Mouse (Mus musculus) hindbrain, embryonic 15.5 days (tissue): ENCODE data around the gene Car5a. TPM values are rescaled to one million over a fixed set of nuclear protein-coding genes. Genes with fewer than 3 reads are reported as not detected.

Source experiments
- ATAC-seq: fragments of 200-750 bp; cut with Nextera tagmentation; 2 replicates; pipeline ENCODE4 v1.8.0; 2017; ENCODE audit warnings: low read depth, moderate number of reproducible peaks, moderate TSS enrichment; ENCODE audit not compliant: low FRiP score
- H3K27ac ChIP-seq: fragments of 300-500 bp; sonication (generic); replicated peaks from 2 replicates; pipeline ENCODE4 v1.5.1; 2015; ENCODE audit warnings: mild to moderate bottlenecking, inconsistent platforms
- H3K27me3 ChIP-seq: fragments of 300-500 bp; sonication (generic); 2 replicates; pipeline ENCODE4 v1.6.1; 2015; ENCODE audit warnings: control low read depth, inconsistent platforms
- H3K36me3 ChIP-seq: fragments of 300-500 bp; sonication (generic); 2 replicates; pipeline ENCODE4 v1.6.1; 2015; ENCODE audit warnings: control low read depth, inconsistent platforms
- H3K4me1 ChIP-seq: fragments of 300-500 bp; sonication (generic); replicated peaks from 2 replicates; pipeline ENCODE4 v1.6.1; 2015; ENCODE audit warnings: control low read depth, inconsistent platforms
- H3K4me2 ChIP-seq: fragments of 300-500 bp; sonication (generic); 2 replicates; pipeline ENCODE4 v1.6.1; 2015; ENCODE audit warnings: moderate library complexity, mild to moderate bottlenecking, inconsistent platforms
- H3K4me3 ChIP-seq: fragments of 300-500 bp; sonication (generic); 2 replicates; pipeline ENCODE4 v1.5.1; 2015; ENCODE audit warnings: mild to moderate bottlenecking, inconsistent platforms
- H3K9ac ChIP-seq: fragments of 300-500 bp; sonication (generic); 2 replicates; pipeline ENCODE4 v1.6.1; 2015; ENCODE audit warnings: inconsistent platforms
- H3K9me3 ChIP-seq: fragments of 300-500 bp; sonication (generic); 2 replicates; pipeline ENCODE4 v1.6.1; 2016; ENCODE audit warnings: control low read depth, inconsistent platforms
- WGBS: fragments of 180-500 bp; shearing (Covaris S2); methylation state at CpG from one replicate; pipeline ENCODE4 v1.1.7; 2015; 5-methylcytosine and 5-hydroxymethylcytosine counted together
- polyA plus RNA-seq: library from polyadenylated mRNA; unstranded; fragments of >200 nt; fragmentation: Nextera tagmentation; extraction: Ambion mirVana; gene quantifications from 2 replicates; pipeline ENCODE4 v1.2.1, GENCODE M21; 2015

Car5a gene
- 0.36 and 0.63 TPM in 2 replicates for polyA plus RNA-seq

GRCm38 (mm10) chr8:121944831-121945230, at the start of gene Car5a:
Gene Car5a (minus strand): TSS chr8:121944904.
- Histone ChIP-seq H3K27ac (no peak within 1 kb of the TSS), H3K9me3 (no peaks in the 10 kb centered on the region), H3K9ac (no peak within 1 kb of the TSS), H3K4me2 (no peak within 1 kb of the TSS), H3K4me3 (no peak within 1 kb of the TSS), H3K27me3 (no peaks in the 10 kb centered on the region), H3K4me1 (peaks cover 28% of the 10 kb centered on the region), H3K36me3 (no peaks in the 10 kb centered on the region)
- ATAC-seq = no peak

- H3K9me3 ChIP-seq = no peaks in the 10 kb centered on the region
- H3K27me3 ChIP-seq = no peaks in the 10 kb centered on the region
- H3K36me3 ChIP-seq = peaks cover 23% of the 10 kb centered on the region; the same call in 1 of the 2 replicates
- no peak overlapping the region for H3K27ac ChIP-seq
- 0 out of 2 replicates have a peak, but pooled peaks cover 7% of the 10 kb centered on the region for H3K4me1 ChIP-seq
- 86% methylated on average over 4 of the region's 4 CpGs for WGBS
- H3K4me2 ChIP-seq = no peak overlapping the region
- no peak for ATAC-seq
- no peak overlapping the region for H3K4me3 ChIP-seq
- H3K9ac ChIP-seq = no peak overlapping the region
Observed at GRCm38 (mm10) chr8:121992911-121993310, 48.2 kb upstream of the Car5a start.

GRCm38 (mm10) chr8:121991611-121992010, 46.9 kb upstream of the Car5a start:
- no peaks in the 10 kb centered on the region for H3K9me3 ChIP-seq
- H3K4me1 ChIP-seq = 0 out of 2 replicates have a peak, but pooled peaks cover 7% of the 10 kb centered on the region
- no peak for ATAC-seq
- H3K9ac ChIP-seq = no peak overlapping the region
- no peak overlapping the region for H3K4me3 ChIP-seq
- WGBS = 87% methylated on average over 7 of the region's 7 CpGs
- no peaks in the 10 kb centered on the region for H3K27me3 ChIP-seq
- no peak overlapping the region for H3K4me2 ChIP-seq
- peaks cover 13% of the 10 kb centered on the region; the same call in 1 of the 2 replicates for H3K36me3 ChIP-seq
- no peak overlapping the region for H3K27ac ChIP-seq

- WGBS = 75% methylated on average over 9 of the region's 9 CpGs
- no peak overlapping the region for H3K27ac ChIP-seq
- H3K27me3 ChIP-seq = no peaks in the 10 kb centered on the region
- no peak for ATAC-seq
- H3K4me3 ChIP-seq = no peak overlapping the region
- H3K9ac ChIP-seq = no peak overlapping the region
- peaks cover 19% of the 10 kb centered on the region; the same call in 1 of the 2 replicates for H3K36me3 ChIP-seq
- H3K9me3 ChIP-seq = no peaks in the 10 kb centered on the region
- H3K4me2 ChIP-seq = no peak overlapping the region
- 0 out of 2 replicates have a peak, but pooled peaks cover 7% of the 10 kb centered on the region for H3K4me1 ChIP-seq
Observed at GRCm38 (mm10) chr8:121990506-121991255, 46.0 kb upstream of the Car5a start.

DNA sequence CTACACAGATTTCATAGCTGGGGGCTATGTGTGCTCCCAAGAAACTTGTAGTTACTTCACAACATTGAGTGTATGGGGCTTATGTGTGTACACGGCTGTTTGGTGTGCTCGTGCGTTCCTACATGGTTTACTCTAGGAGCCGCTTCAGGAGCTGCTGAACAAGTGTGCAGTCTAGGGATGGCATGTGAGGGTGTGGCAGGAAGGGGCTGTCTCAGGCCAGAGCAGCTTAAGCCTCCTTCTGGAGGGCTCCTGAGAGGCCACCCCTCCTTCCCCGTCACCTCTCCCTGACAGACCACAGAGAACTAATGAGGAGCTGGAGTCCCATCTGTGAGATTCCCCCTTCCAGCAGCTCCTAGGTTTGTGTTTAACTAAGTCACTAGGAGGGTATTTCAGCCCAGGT, 43.2 kb upstream of the Car5a start:
- H3K4me1 ChIP-seq = 0 out of 2 replicates have a peak, but pooled peaks cover 5% of the 10 kb centered on the region
- H3K4me2 ChIP-seq = no peak overlapping the region
- no peak overlapping the region for H3K27ac ChIP-seq
- ATAC-seq = no peak
- no peak overlapping the region for H3K4me3 ChIP-seq
- peaks cover 18% of the 10 kb centered on the region; the same call in 1 of the 2 replicates for H3K36me3 ChIP-seq
- 91% methylated on average over 5 of the region's 5 CpGs for WGBS
- no peaks in the 10 kb centered on the region for H3K27me3 ChIP-seq
- H3K9me3 ChIP-seq = no peaks in the 10 kb centered on the region
- H3K9ac ChIP-seq = no peak overlapping the region

DNA sequence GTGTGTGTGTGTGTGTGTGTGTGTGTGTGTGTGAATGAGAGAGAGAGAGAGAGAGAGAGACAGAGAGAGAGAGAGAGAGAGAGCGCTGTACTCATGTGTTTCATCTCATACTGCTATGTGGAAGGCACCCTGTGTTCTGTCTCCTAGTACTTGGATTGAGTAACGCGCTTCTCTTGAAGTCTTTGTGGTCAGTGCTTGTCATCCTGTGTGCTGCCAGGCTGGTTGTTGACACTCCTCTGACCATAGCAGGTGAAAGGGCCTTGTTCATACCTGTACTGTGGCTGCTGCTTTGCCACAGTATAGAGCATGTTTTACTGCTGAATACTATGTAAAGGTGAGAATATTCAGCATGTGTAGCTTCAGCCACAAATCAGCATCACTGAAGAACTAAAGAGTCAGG, 41.0 kb upstream of the Car5a start:
- no peak overlapping the region for H3K4me2 ChIP-seq
- H3K9me3 ChIP-seq = no peaks in the 10 kb centered on the region
- H3K4me3 ChIP-seq = no peak overlapping the region
- ATAC-seq = no peak
- H3K27me3 ChIP-seq = no peaks in the 10 kb centered on the region
- H3K9ac ChIP-seq = no peak overlapping the region
- H3K4me1 ChIP-seq = peaks cover 5% of the 10 kb centered on the region; the same call in 1 of the 2 replicates
- WGBS = 96% methylated on average over 3 of the region's 3 CpGs
- H3K27ac ChIP-seq = no peak overlapping the region
- peaks cover 9% of the 10 kb centered on the region; the same call in 1 of the 2 replicates for H3K36me3 ChIP-seq

DNA sequence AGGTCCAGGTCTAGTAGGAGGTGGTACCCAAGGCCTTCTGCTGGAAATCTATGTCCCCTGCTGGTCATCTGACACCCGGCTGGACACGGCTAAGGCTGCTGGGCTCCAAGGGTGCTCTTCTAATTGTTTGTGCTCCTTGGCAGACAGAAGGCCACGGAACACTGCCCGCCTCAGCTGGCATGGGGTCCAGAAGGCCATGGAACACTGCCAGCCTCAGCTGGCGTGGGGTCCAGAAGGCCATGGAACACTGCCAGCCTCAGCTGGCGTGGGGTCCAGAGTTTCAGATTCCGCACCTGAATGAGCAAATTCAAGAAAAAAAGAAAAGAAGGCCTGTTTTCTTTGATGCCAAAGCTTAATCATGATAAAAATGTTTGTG, 36.8 kb upstream of the Car5a start:
- H3K27ac ChIP-seq = no peak overlapping the region
- no peak for ATAC-seq
- H3K27me3 ChIP-seq = no peaks in the 10 kb centered on the region
- H3K4me3 ChIP-seq = no peak overlapping the region
- H3K4me2 ChIP-seq = no peak overlapping the region
- peaks cover 29% of the 10 kb centered on the region for H3K36me3 ChIP-seq
- no peaks in the 10 kb centered on the region for H3K9me3 ChIP-seq
- no peak overlapping the region for H3K9ac ChIP-seq
- H3K4me1 ChIP-seq = peaks cover 6% of the 10 kb centered on the region; the same call in 1 of the 2 replicates
- 42% methylated on average over 7 of the region's 7 CpGs for WGBS

- Histone ChIP-seq H3K36me3 (peaks cover 31% of the 10 kb centered on the region), H3K9me3 (no peaks in the 10 kb centered on the region), H3K4me2 (no peak overlapping the region), H3K27me3 (no peaks in the 10 kb centered on the region), H3K27ac (no peak overlapping the region), H3K4me3 (no peak overlapping the region), H3K4me1 (peaks cover 6% of the 10 kb centered on the region; the same call in 1 of the 2 replicates), H3K9ac (no peak overlapping the region)
- ATAC-seq = no peak
- WGBS = 90% methylated on average over 11 of the region's 11 CpGs
Observed at GRCm38 (mm10) chr8:121980792-121981519, 36.3 kb upstream of the Car5a start.

- Histone ChIP-seq H3K4me1 (peaks cover 6% of the 10 kb centered on the region; the same call in 1 of the 2 replicates), H3K9ac (no peak overlapping the region), H3K36me3 (peaks cover 35% of the 10 kb centered on the region), H3K27ac (no peak overlapping the region), H3K4me2 (no peak overlapping the region), H3K9me3 (no peaks in the 10 kb centered on the region), H3K27me3 (no peaks in the 10 kb centered on the region), H3K4me3 (no peak overlapping the region)
- WGBS = 97% methylated on average over 13 of the region's 13 CpGs
- no peak for ATAC-seq
Observed at GRCm38 (mm10) chr8:121978670-121979069, 34.0 kb upstream of the Car5a start.

DNA sequence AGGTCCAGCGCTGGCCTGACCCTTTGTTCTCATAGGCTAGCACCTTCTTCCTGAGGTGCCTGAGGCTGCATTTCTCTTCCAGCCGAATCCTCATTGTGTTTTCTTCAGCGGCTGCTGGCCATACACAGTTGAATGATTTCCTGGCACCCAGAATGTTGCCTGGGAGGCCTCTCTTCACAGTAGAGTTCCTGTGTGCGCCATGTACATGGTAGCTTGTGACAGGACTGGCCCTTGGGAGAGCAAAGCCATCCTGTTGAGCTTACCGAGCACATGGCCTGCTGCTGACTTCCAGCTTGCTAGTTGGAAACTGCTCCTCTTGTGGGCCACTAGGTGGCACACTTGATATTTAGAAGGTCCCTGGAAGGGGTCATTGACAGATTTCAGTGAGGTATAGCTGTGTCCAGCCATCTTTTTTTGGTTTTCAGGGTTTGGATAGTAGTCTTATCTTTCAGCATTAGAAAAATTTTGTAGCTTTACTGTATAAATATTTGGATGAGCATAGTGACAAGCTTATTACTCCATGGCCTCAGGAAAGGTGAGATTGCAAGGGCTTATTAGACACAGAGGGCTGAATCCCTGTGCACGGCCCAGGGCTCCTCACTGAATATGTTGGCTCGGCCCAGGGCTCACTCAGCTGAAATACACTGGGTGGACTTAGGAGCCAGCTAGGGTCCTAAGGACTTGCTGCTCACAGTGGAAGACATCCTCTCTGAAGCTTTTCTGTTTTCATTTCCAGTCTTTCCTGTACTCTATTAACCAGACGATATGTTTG, 33.3 kb upstream of the Car5a start:
- ATAC-seq = peak; percentile 77
- Histone ChIP-seq H3K27me3 (no peaks in the 10 kb centered on the region), H3K4me1 (peaks cover 6% of the 10 kb centered on the region; the same call in 1 of the 2 replicates), H3K4me2 (no peak overlapping the region), H3K27ac (no peak overlapping the region), H3K4me3 (no peak overlapping the region), H3K36me3 (peaks cover 35% of the 10 kb centered on the region), H3K9ac (no peak overlapping the region), H3K9me3 (no peaks in the 10 kb centered on the region)
- WGBS = 65% methylated on average over 8 of the region's 8 CpGs

- H3K4me3 ChIP-seq = no peak overlapping the region
- H3K9ac ChIP-seq = no peak overlapping the region
- H3K9me3 ChIP-seq = no peaks in the 10 kb centered on the region
- H3K27ac ChIP-seq = no peak overlapping the region
- H3K27me3 ChIP-seq = no peaks in the 10 kb centered on the region
- H3K4me1 ChIP-seq = peaks cover 24% of the 10 kb centered on the region
- H3K36me3 ChIP-seq = peaks cover 29% of the 10 kb centered on the region
- no peak for ATAC-seq
- WGBS = 93% methylated on average over 28 of the region's 28 CpGs
- H3K4me2 ChIP-seq = no peak overlapping the region
Observed at GRCm38 (mm10) chr8:121973906-121974305, 29.2 kb upstream of the Car5a start.
